Mouse (Mus musculus): ENCODE measurements around the gene Stx18.

DNA sequence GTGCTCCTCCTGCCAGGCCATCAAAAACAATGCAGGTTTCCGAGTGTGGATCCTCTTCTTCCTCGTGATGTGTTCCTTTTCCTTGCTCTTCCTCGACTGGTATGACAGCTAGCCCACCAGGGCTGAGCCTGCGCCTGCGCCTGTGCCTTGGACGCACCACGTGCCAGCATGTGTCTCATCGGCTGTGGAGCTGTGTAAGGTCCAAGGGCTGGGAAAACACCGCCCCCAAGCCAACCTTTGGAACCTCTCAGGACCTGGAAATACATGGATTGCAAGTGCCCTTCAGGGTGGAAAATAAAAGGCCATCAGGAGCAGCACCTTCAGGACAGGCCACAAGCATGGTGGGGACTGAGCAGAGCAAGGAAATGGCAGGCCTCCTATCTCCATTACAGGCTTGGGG, 97.7 kb downstream of the Stx18 start:
- TF ChIP-seq CTCF (conservative IDR thresholded peaks at IDR 0.05; ENCODE audit: insufficient read depth, insufficient read length, low read depth, low read length): no peak
- TF ChIP-seq POLR2A (IDR thresholded peaks at IDR 0.05; ENCODE audit: low read depth, low read length): no peak
